Mouse (Mus musculus): Measurements from ENCODE around the gene Obscn. TPM values are rescaled to one million over a fixed set of nuclear protein-coding genes. Genes with fewer than 3 reads are reported as not detected.
A peak's percentile ranks its signal among the peaks of the same experiment; 100 is the strongest.

Gene Obscn
- total and polyA plus RNA-seq, 3 experiments: 0.08 to 0.54 TPM; not detected in 1

- Histone ChIP-seq H3K4me3 (ENCODE audit: control insufficient read depth in 1 of 2, insufficient read depth in 1 of 2, low read depth in 2 of 2, low read length in 2 of 2) (peak overlapping the region; percentile 88 to 97), H3K36me3 (ENCODE audit: control insufficient read depth in 1 of 2, insufficient read depth in 2 of 2, low read length in 2 of 2) (peaks cover 2 to 25% of the 10 kb centered on the region in 2 experiments; a peak in 3 of 4 replicates), H3K9ac (ENCODE audit: control insufficient read depth, low read depth, low read length, poor library complexity, severe bottlenecking) (peak overlapping the region; percentile 81), H3K79me2 (ENCODE audit: control insufficient read depth, insufficient read depth, low read length, poor library complexity) (peaks cover 54% of the 10 kb centered on the region), H3K27me3 (ENCODE audit: control insufficient read depth in 1 of 2, insufficient read depth in 2 of 2, low read length in 2 of 2) (no peaks in the 10 kb centered on the region), H3K9me3 (replicated peaks; ENCODE audit: insufficient read depth, low read length) (no peaks in the 10 kb centered on the region), H3K27ac (ENCODE audit: control insufficient read depth, low read depth, low read length) (peak overlapping the region; percentile 89), H3K4me1 (ENCODE audit: control insufficient read depth in 1 of 2, insufficient read depth in 2 of 2, low read length in 2 of 2) (peaks cover 15 to 18% of the 10 kb centered on the region in 2 experiments)
- DNase-seq (ENCODE audit: low read depth, low spot score): peak; percentile 65
- peak; percentile 89; the same call in 1 of the 2 replicates for TF ChIP-seq UBTF (IDR thresholded peaks at IDR 0.05; ENCODE audit: borderline replicate concordance, insufficient read depth, low read depth, low read length)
- TF ChIP-seq GABPA (IDR thresholded peaks at IDR 0.05; ENCODE audit: low read depth, low read length): no peak
- no peak for TF ChIP-seq POLR2A (IDR thresholded peaks at IDR 0.05; ENCODE audit: control insufficient read depth in 1 of 2, insufficient read depth in 1 of 2, low read depth in 1 of 2, low read length in 2 of 2, poor library complexity in 1 of 2)
- no peak for TF ChIP-seq E2F4 (IDR thresholded peaks at IDR 0.05; ENCODE audit: borderline replicate concordance, low read depth, low read length)
- no peak for TF ChIP-seq TBP (IDR thresholded peaks at IDR 0.05; ENCODE audit: low read depth, low read length)
- no peak for TF ChIP-seq POLR2AphosphoS2 (IDR thresholded peaks at IDR 0.05; ENCODE audit: low read length)
- TF ChIP-seq RAD21 (IDR thresholded peaks at IDR 0.05; ENCODE audit: low read depth, low read length): no peak
- TF ChIP-seq HCFC1 (IDR thresholded peaks at IDR 0.05; ENCODE audit: low read depth, low read length): 0 out of 2 replicates have a peak, but pooled peaks have one; percentile 31
- TF ChIP-seq BHLHE40 (IDR thresholded peaks at IDR 0.05; ENCODE audit: borderline replicate concordance, low read depth, low read length): no peak
- TF ChIP-seq TAL1 (IDR thresholded peaks at IDR 0.05; ENCODE audit: low read length): no peak
- TF ChIP-seq USF2 (IDR thresholded peaks at IDR 0.05; ENCODE audit: borderline replicate concordance in 1 of 2, insufficient read depth in 1 of 2, low read depth in 1 of 2, low read length in 2 of 2): no peak
- TF ChIP-seq SMC3 (IDR thresholded peaks at IDR 0.05; ENCODE audit: low read depth, low read length): no peak
- no peak for TF ChIP-seq JUND (IDR thresholded peaks at IDR 0.05; ENCODE audit: low read depth, low read length)
- TF ChIP-seq TCF12 (IDR thresholded peaks at IDR 0.05; ENCODE audit: low read depth, low read length): no peak
- no peak for TF ChIP-seq POLR2AphosphoS5 (IDR thresholded peaks at IDR 0.05; ENCODE audit: borderline replicate concordance, low read depth, low read length)
- TF ChIP-seq MYC (IDR thresholded peaks at IDR 0.05; ENCODE audit: low read depth, low read length): no peak
Observed at GRCm38 (mm10) chr11:58977150-58977549, 159.1 kb downstream of the Obscn start.

GRCm38 (mm10) chr11:58974414-58974813, 161.8 kb downstream of the Obscn start:
- H3K9ac ChIP-seq (ENCODE audit: control insufficient read depth, low read depth, low read length, poor library complexity, severe bottlenecking): no peak overlapping the region

More at GRCm38 (mm10) chr11:58974414-58974813, 161.8 kb downstream of the Obscn start:
- no peak for TF ChIP-seq USF1 (IDR thresholded peaks at IDR 0.05; ENCODE audit: low read depth, low read length)
- TF ChIP-seq USF2 (IDR thresholded peaks at IDR 0.05; ENCODE audit: borderline replicate concordance in 1 of 2, insufficient read depth in 1 of 2, low read depth in 1 of 2, low read length in 2 of 2): no peak
- no peak for TF ChIP-seq POLR2AphosphoS2 (IDR thresholded peaks at IDR 0.05; ENCODE audit: low read length)
- TF ChIP-seq RCOR1 (IDR thresholded peaks at IDR 0.05; ENCODE audit: low read depth, low read length): no peak
- no peak for TF ChIP-seq MYB (IDR thresholded peaks at IDR 0.05; ENCODE audit: low read depth, low read length)
- TF ChIP-seq MAFK (IDR thresholded peaks at IDR 0.05; ENCODE audit: borderline replicate concordance, low read depth, low read length): no peak
- TF ChIP-seq RAD21 (IDR thresholded peaks at IDR 0.05; ENCODE audit: low read depth, low read length): no peak
- TF ChIP-seq ZNF384 (IDR thresholded peaks at IDR 0.05; ENCODE audit: low read depth, low read length): no peak
- TF ChIP-seq MEF2A (IDR thresholded peaks at IDR 0.05; ENCODE audit: extremely low read depth, insufficient replicate concordance, low read depth, low read length, poor library complexity, severe bottlenecking): no peak
- no peak for TF ChIP-seq GABPA (IDR thresholded peaks at IDR 0.05; ENCODE audit: low read depth, low read length)
- TF ChIP-seq EP300 (IDR thresholded peaks at IDR 0.05; ENCODE audit: low read depth in 1 of 2, low read length in 2 of 2): no peak
- H3K36me3 ChIP-seq (ENCODE audit: control insufficient read depth in 1 of 2, insufficient read depth in 2 of 2, low read length in 2 of 2): peaks cover 0 to 19% of the 10 kb centered on the region in 2 experiments; a peak in 3 of 4 replicates
- no peaks in the 10 kb centered on the region for H3K27me3 ChIP-seq (ENCODE audit: control insufficient read depth in 1 of 2, insufficient read depth in 2 of 2, low read length in 2 of 2)
- DNase-seq (ENCODE audit: low read depth, low spot score): no peak
- H3K9me3 ChIP-seq (replicated peaks; ENCODE audit: insufficient read depth, low read length): no peaks in the 10 kb centered on the region
- H3K4me1 ChIP-seq (ENCODE audit: control insufficient read depth in 1 of 2, insufficient read depth in 2 of 2, low read length in 2 of 2): peaks cover 9 to 23% of the 10 kb centered on the region in 2 experiments
- H3K79me2 ChIP-seq (ENCODE audit: control insufficient read depth, insufficient read depth, low read length, poor library complexity): peaks cover 37% of the 10 kb centered on the region
- no peak overlapping the region for H3K27ac ChIP-seq (ENCODE audit: control insufficient read depth, low read depth, low read length)
- no peak overlapping the region for H3K4me3 ChIP-seq (ENCODE audit: control insufficient read depth in 1 of 2, insufficient read depth in 1 of 2, low read depth in 2 of 2, low read length in 2 of 2)

Data from MEL (cell line).